Mouse (Mus musculus) bone marrow macrophage, adult 2 months (primary cell): ENCODE data around the gene Igf2bp3. TPM values are rescaled to one million over a fixed set of nuclear protein-coding genes. Genes with fewer than 3 reads are reported as not detected.
A peak's percentile ranks its signal among the peaks of the same experiment; 100 is the strongest.

Experiments used
- H3K27ac ChIP-seq: 2 replicates; pipeline ENCODE4 v1.5.1; 2012; ENCODE audit warnings: low read depth, low read length; ENCODE audit not compliant: insufficient read depth
- H3K4me1 ChIP-seq: 2 replicates; pipeline ENCODE4 v1.6.1; 2012; ENCODE audit warnings: low read length; ENCODE audit not compliant: control insufficient read depth, insufficient read depth
- H3K4me3 ChIP-seq: 2 replicates; pipeline ENCODE4 v1.5.1; 2012; ENCODE audit warnings: mild to moderate bottlenecking, low read length, moderate library complexity; ENCODE audit not compliant: insufficient read depth
- CTCF ChIP-seq: IDR thresholded peaks from 2 replicates; pipeline ENCODE4 v1.5.1; 2012; ENCODE audit warnings: low read depth, mild to moderate bottlenecking, low read length, moderate library complexity
- POLR2A ChIP-seq: IDR thresholded peaks from 2 replicates; pipeline ENCODE4 v1.6.1; 2012; ENCODE audit warnings: mild to moderate bottlenecking, low read depth, low read length, borderline replicate concordance
- polyA plus RNA-seq: library from polyadenylated mRNA; stranded (reverse); fragments of >200 nt; gene quantifications from 2 replicates; pipeline ENCODE4 v1.2.4, GENCODE M21; 2012; ENCODE audit not compliant: missing spikeins, insufficient read depth, insufficient read length

Gene Igf2bp3
- polyA plus RNA-seq, 1 experiment, result 0.79 TPM

- H3K27ac ChIP-seq, result no peak overlapping the region
- no peak for TF ChIP-seq CTCF
- TF ChIP-seq POLR2A, result no peak
- H3K4me3 ChIP-seq, result no peak overlapping the region
- no peaks in the 10 kb centered on the region for H3K4me1 ChIP-seq
These were observed 27.6 kb upstream of the Igf2bp3 start for GRCm38 (mm10) chr6:49242331-49242730.

- H3K4me3 ChIP-seq, result no peak overlapping the region
- no peak overlapping the region for H3K27ac ChIP-seq
- no peaks in the 10 kb centered on the region for H3K4me1 ChIP-seq
- TF ChIP-seq POLR2A, result no peak
- TF ChIP-seq CTCF, result no peak
These were observed 26.8 kb upstream of the Igf2bp3 start for GRCm38 (mm10) chr6:49241562-49241961.

DNA sequence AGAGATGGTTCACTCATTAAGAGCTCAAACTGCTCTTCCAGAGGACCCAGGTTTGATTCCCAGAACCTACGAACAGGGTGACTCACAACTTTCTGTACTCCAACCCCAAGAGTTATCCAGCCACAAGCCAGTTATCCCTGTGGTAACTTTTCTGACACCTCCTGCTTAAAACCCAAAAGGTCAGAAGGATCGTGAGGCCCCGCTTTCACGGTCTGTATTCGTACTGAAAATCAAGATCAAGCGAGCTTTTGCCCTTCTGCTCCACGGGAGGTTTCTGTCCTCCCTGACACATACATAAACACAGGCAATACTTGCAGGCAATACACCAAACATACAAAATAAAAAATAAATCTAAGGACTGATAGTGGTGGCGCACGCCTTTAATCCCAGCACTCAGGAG lies 21.6 kb upstream of the Igf2bp3 start:
- TF ChIP-seq CTCF (no peak), POLR2A (no peak)
- H3K27ac ChIP-seq, result no peak overlapping the region
- no peak overlapping the region for H3K4me3 ChIP-seq
- H3K4me1 ChIP-seq, result no peaks in the 10 kb centered on the region

GRCm38 (mm10) chr6:49233356-49233755 lies 18.6 kb upstream of the Igf2bp3 start:
- TF ChIP-seq CTCF (peak; percentile 26; the same call in 1 of the 2 replicates), POLR2A (no peak)
- no peak overlapping the region for H3K27ac ChIP-seq
- no peaks in the 10 kb centered on the region for H3K4me1 ChIP-seq
- no peak overlapping the region for H3K4me3 ChIP-seq

GRCm38 (mm10) chr6:49228126-49228679 lies 13.4 kb upstream of the Igf2bp3 start:
- TF ChIP-seq CTCF (peak; percentile 21; the same call in 1 of the 2 replicates), POLR2A (no peak)
- Histone ChIP-seq H3K27ac (no peak overlapping the region), H3K4me1 (no peaks in the 10 kb centered on the region), H3K4me3 (no peak overlapping the region)

- TF ChIP-seq CTCF, result no peak
- no peak for TF ChIP-seq POLR2A
- Histone ChIP-seq H3K4me1 (no peaks in the 10 kb centered on the region), H3K4me3 (no peak overlapping the region), H3K27ac (no peak overlapping the region)
These were observed 12.5 kb upstream of the Igf2bp3 start for GRCm38 (mm10) chr6:49227184-49227735.

GRCm38 (mm10) chr6:49225728-49226123 lies 11.0 kb upstream of the Igf2bp3 start:
- Histone ChIP-seq H3K4me1 (no peaks in the 10 kb centered on the region), H3K4me3 (no peak overlapping the region), H3K27ac (no peak overlapping the region)
- no peak for TF ChIP-seq CTCF
- no peak for TF ChIP-seq POLR2A

- no peak for TF ChIP-seq POLR2A
- TF ChIP-seq CTCF, result no peak
- Histone ChIP-seq H3K27ac (no peak overlapping the region), H3K4me3 (no peak overlapping the region), H3K4me1 (no peaks in the 10 kb centered on the region)
These were observed 10.4 kb upstream of the Igf2bp3 start for GRCm38 (mm10) chr6:49224923-49225727.

- no peak overlapping the region for H3K4me3 ChIP-seq
- no peak overlapping the region for H3K27ac ChIP-seq
- TF ChIP-seq CTCF (no peak), POLR2A (no peak)
- no peaks in the 10 kb centered on the region for H3K4me1 ChIP-seq
These were observed 7.1 kb upstream of the Igf2bp3 start for GRCm38 (mm10) chr6:49221906-49222305.
